In the genomic region with DNA sequence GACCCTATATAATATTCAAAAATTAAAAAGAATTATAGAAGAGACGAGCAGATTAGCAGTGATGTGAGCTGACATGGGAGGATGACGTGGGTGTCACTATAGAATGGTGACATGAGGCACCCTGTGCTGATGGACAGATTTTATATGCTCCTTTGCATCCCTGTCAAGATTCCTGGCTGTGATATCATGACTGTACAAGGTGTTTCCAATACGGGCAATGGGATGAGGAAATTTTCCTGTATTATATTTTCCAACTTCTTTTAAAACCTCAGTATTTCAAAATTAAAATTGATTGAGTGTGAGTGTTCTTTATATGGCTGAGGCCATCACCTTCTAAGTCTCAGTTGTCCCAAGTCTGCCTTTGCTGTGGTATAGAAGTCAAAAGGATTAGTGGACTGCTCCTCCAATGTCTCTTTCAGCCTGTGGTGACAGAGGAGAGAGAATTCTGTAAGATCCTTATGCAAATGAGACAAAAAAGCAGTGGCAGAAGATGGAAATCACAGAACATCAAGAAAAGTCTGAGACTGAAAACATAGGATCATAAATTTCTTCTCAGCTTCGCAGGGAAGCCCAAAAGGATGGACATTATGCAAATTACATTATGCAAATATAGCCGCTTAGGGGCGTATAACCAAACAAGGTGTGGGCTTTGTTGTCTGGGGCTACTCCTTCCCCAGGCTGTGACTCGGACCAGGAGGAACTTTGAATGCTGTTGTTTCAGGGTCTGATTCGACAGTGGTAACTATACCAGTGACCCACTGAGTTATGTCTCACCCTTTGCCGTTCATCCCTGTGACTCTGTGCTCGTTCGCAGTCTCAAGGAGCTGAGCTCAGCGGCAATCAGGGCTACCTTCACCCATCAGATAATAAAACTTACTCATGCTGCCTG, we compare ENCODE assay signal across 8 mouse cellular contexts.
A peak's percentile ranks its signal among the peaks of the same experiment; 100 is the strongest.
DNase-seq lines count a peak whose midpoint lies in the region; ATAC-seq and TF ChIP-seq lines count a peak whose summit lies in the region.
"Had no signal": no experiment of that assay in that cellular context is flagged by ENCODE, and none has a peak within 500 bp of the region (broad histone marks: within the 10 kb centered on the region; RNA-seq: fewer than 3 reads in every experiment).

No protein-coding gene starts in this region.

- H3K27me3 ChIP-seq in kidney, adult 2 months (replicated peaks; ENCODE audit: control insufficient read depth, insufficient read depth, low read length) = no peaks in the 10 kb centered on the region; the same call in 1 of the 2 replicates
- H3K27me3 ChIP-seq in forebrain, embryonic 14.5 days (replicated peaks; ENCODE audit: control insufficient read depth, insufficient read depth, low read length) = no peaks in the 10 kb centered on the region
- no peaks in the 10 kb centered on the region for H3K27me3 ChIP-seq in hindbrain, embryonic 16.5 days (replicated peaks; ENCODE audit: control insufficient read depth, insufficient read depth, low read length)
- no peaks in the 10 kb centered on the region for H3K27me3 ChIP-seq in midbrain, embryonic 16.5 days (ENCODE audit: control insufficient read depth, insufficient read depth, low read depth, low read length)

- no peaks in the 10 kb centered on the region for H3K36me3 ChIP-seq in kidney, adult 2 months (ENCODE audit: control insufficient read depth, insufficient read depth, low read length)
- no peaks in the 10 kb centered on the region for H3K36me3 ChIP-seq in forebrain, embryonic 14.5 days (ENCODE audit: control insufficient read depth, insufficient read depth, low read length)
- no peaks in the 10 kb centered on the region for H3K36me3 ChIP-seq in hindbrain, embryonic 16.5 days (ENCODE audit: control insufficient read depth, insufficient read depth, low read length)
- no peaks in the 10 kb centered on the region for H3K36me3 ChIP-seq in midbrain, embryonic 16.5 days (ENCODE audit: control insufficient read depth, insufficient read depth, low read length)

- no peaks in the 10 kb centered on the region for H3K4me1 ChIP-seq in kidney, adult 2 months (ENCODE audit: control insufficient read depth, insufficient read depth, low read length)
- H3K4me1 ChIP-seq in forebrain, embryonic 14.5 days (ENCODE audit: control insufficient read depth, insufficient read depth, low read length) = peaks cover 4% of the 10 kb centered on the region
- peaks cover 6% of the 10 kb centered on the region for H3K4me1 ChIP-seq in hindbrain, embryonic 16.5 days (ENCODE audit: control insufficient read depth, insufficient read depth, low read depth, low read length)
- peaks cover 13% of the 10 kb centered on the region; the same call in 1 of the 2 replicates for H3K4me1 ChIP-seq in midbrain, embryonic 16.5 days (ENCODE audit: control insufficient read depth, insufficient read depth, low read length)

- H3K4me3 ChIP-seq in kidney, adult 2 months (ENCODE audit: insufficient read depth, low read depth, low read length) = peak overlapping the region; percentile 32
- no peak overlapping the region for H3K4me3 ChIP-seq in forebrain, embryonic 14.5 days (ENCODE audit: low read depth, low read length)
- no peak overlapping the region for H3K4me3 ChIP-seq in hindbrain, embryonic 16.5 days (ENCODE audit: low read length)
- H3K4me3 ChIP-seq in midbrain, embryonic 16.5 days (ENCODE audit: low read depth, low read length) = no peak overlapping the region

- H3K9ac ChIP-seq in forebrain, embryonic 14.5 days (ENCODE audit: low read length) = no peak overlapping the region
- no peak overlapping the region for H3K9ac ChIP-seq in hindbrain, embryonic 16.5 days (ENCODE audit: low read depth, low read length)
- H3K9ac ChIP-seq in midbrain, embryonic 16.5 days (ENCODE audit: low read depth, low read length) = no peak overlapping the region

- TF ChIP-seq CTCF in kidney, adult 2 months (conservative IDR thresholded peaks at IDR 0.05; ENCODE audit: insufficient read depth, insufficient read length, low read depth, low read length) = no peak

- H3K27ac ChIP-seq in kidney, adult 2 months (ENCODE audit: insufficient read depth, low read depth, low read length) = no peak overlapping the region
- H3K27ac ChIP-seq in forebrain, embryonic 14.5 days (ENCODE audit: low read depth, low read length) = no peak overlapping the region
- no peak overlapping the region for H3K27ac ChIP-seq in hindbrain, embryonic 16.5 days (ENCODE audit: low read depth, low read length)
- peak overlapping the region; percentile 31; the same call in 1 of the 2 replicates for H3K27ac ChIP-seq in midbrain, embryonic 16.5 days (ENCODE audit: low read length)

- H3K9me3 ChIP-seq in forebrain, embryonic 14.5 days (replicated peaks; ENCODE audit: control insufficient read depth, low read length) = no peaks in the 10 kb centered on the region
- no peaks in the 10 kb centered on the region for H3K9me3 ChIP-seq in hindbrain, embryonic 16.5 days (ENCODE audit: control insufficient read depth, low read length)
- H3K9me3 ChIP-seq in midbrain, embryonic 16.5 days (replicated peaks; ENCODE audit: control insufficient read depth, low read length, poor library complexity, severe bottlenecking) = no peaks in the 10 kb centered on the region

- H3K4me2 ChIP-seq in forebrain, embryonic 14.5 days (ENCODE audit: low read length) = peak overlapping the region; percentile 10; the same call in 1 of the 2 replicates
- peak overlapping the region; percentile 37 for H3K4me2 ChIP-seq in hindbrain, embryonic 16.5 days (ENCODE audit: low read length)
- H3K4me2 ChIP-seq in midbrain, embryonic 16.5 days (ENCODE audit: low read length) = peak overlapping the region; percentile 13; the same call in 1 of the 2 replicates

- peak; percentile 43 for ATAC-seq in forebrain, embryonic 14.5 days
- peak; percentile 61 for ATAC-seq in hindbrain, embryonic 16.5 days
- peak; percentile 63 for ATAC-seq in midbrain, embryonic 16.5 days

- DNase-seq in kidney, adult 2 months = no peak
- no peak for DNase-seq in kidney, postnatal 14 days
- no peak for DNase-seq in forebrain, embryonic 14.5 days (ENCODE audit: low spot score)
- no peak for DNase-seq in left cerebral cortex, adult 9 months (ENCODE audit: low spot score in 2 of 2)
- DNase-seq in embryo, embryonic 10 days (ENCODE audit: low spot score) = no peak
- DNase-seq: kidney, adult 18-20 months had no signal

- TF ChIP-seq POLR2A in kidney, adult 2 months (IDR thresholded peaks at IDR 0.05; ENCODE audit: low read depth, low read length) = no peak

- 33% methylated on average over 12 of the region's 12 CpGs for WGBS in kidney, adult 2 months
- WGBS in forebrain, embryonic 14.5 days = 54% methylated on average over 12 of the region's 12 CpGs
- 39% methylated on average over 12 of the region's 12 CpGs for WGBS in hindbrain, embryonic 16.5 days
- 38% methylated on average over 12 of the region's 12 CpGs for WGBS in midbrain, embryonic 16.5 days
